In genomic region chr2:167136909-167137308, GRCm38 (mm10) we compare ENCODE assay signal across 10 mouse cellular contexts. TPM values are rescaled to one million over a fixed set of nuclear protein-coding genes. Genes with fewer than 3 reads are reported as not detected.
DNase-seq lines count a peak whose midpoint lies in the region; ATAC-seq lines count a peak whose summit lies in the region.
"Had no signal": no experiment of that assay in that cellular context is flagged by ENCODE, and none has a peak within 500 bp of the region (broad histone marks: within the 10 kb centered on the region; RNA-seq: fewer than 3 reads in every experiment).

No protein-coding gene starts in this region.

- H3K27ac ChIP-seq in hindbrain, embryonic 15.5 days (replicated peaks), result peak overlapping the region; percentile 55
- no peak overlapping the region for H3K27ac ChIP-seq in intestine, embryonic 15.5 days
- H3K27ac ChIP-seq: embryonic facial prominence, embryonic 13.5 days had no signal

- H3K4me2 ChIP-seq in hindbrain, embryonic 15.5 days, result peak overlapping the region; percentile 11; the same call in 1 of the 2 replicates
- no peak overlapping the region for H3K4me2 ChIP-seq in intestine, embryonic 15.5 days (replicated peaks)
- H3K4me2 ChIP-seq: embryonic facial prominence, embryonic 13.5 days had no signal

- H3K9ac ChIP-seq in hindbrain, embryonic 15.5 days, result 0 out of 2 replicates have a peak overlapping the region, but pooled peaks have one; percentile 2
- no peak overlapping the region for H3K9ac ChIP-seq in intestine, embryonic 15.5 days
- H3K9ac ChIP-seq: embryonic facial prominence, embryonic 13.5 days had no signal

- H3K9me3 ChIP-seq in hindbrain, embryonic 15.5 days, result no peaks in the 10 kb centered on the region
- no peaks in the 10 kb centered on the region for H3K9me3 ChIP-seq in intestine, embryonic 15.5 days
- H3K9me3 ChIP-seq: embryonic facial prominence, embryonic 13.5 days had no signal

- DNase-seq in cerebellum, postnatal 14 days, result peak; percentile 83 to 89
- DNase-seq in cerebellum, adult 9-10 months, result no peak
- DNase-seq in left cerebral cortex, postnatal 25 days (ENCODE audit: low spot score in 2 of 2), result peak; percentile 90 to 98
- DNase-seq in right cerebral cortex, postnatal 25 days, result peak; percentile 93
- no peak for DNase-seq in thymus, postnatal 14 days
- no peak for DNase-seq in gastrocnemius, adult 18-20 months (ENCODE audit: low spot score)

- intact Hi-C loops in left cerebral cortex, postnatal 25 days (cut with DNase I), result loop anchor here (2.0 to 10.0 kb wide), 2 partner anchors 14 to 48 kb away; no protein-coding TSS in a partner anchor

- peaks cover 13% of the 10 kb centered on the region for H3K4me1 ChIP-seq in hindbrain, embryonic 15.5 days (replicated peaks)
- no peaks in the 10 kb centered on the region for H3K4me1 ChIP-seq in intestine, embryonic 15.5 days (replicated peaks)
- H3K4me1 ChIP-seq: embryonic facial prominence, embryonic 13.5 days had no signal

- no peaks in the 10 kb centered on the region for H3K27me3 ChIP-seq in hindbrain, embryonic 15.5 days
- no peaks in the 10 kb centered on the region for H3K27me3 ChIP-seq in intestine, embryonic 15.5 days (replicated peaks)
- H3K27me3 ChIP-seq: embryonic facial prominence, embryonic 13.5 days had no signal

- H3K36me3 ChIP-seq in hindbrain, embryonic 15.5 days, result no peaks in the 10 kb centered on the region
- no peaks in the 10 kb centered on the region for H3K36me3 ChIP-seq in intestine, embryonic 15.5 days
- H3K36me3 ChIP-seq: embryonic facial prominence, embryonic 13.5 days had no signal

- ATAC-seq in hindbrain, embryonic 15.5 days (ENCODE audit: low FRiP score, low read depth), result peak; percentile 72
- ATAC-seq in intestine, embryonic 15.5 days, result no peak

- WGBS in hindbrain, embryonic 15.5 days, result 23% methylated on average over 14 of the region's 14 CpGs
- 75% methylated on average over 14 of the region's 14 CpGs for WGBS in intestine, embryonic 15.5 days

- no peak overlapping the region for H3K4me3 ChIP-seq in hindbrain, embryonic 15.5 days
- no peak overlapping the region for H3K4me3 ChIP-seq in intestine, embryonic 15.5 days (replicated peaks)
- H3K4me3 ChIP-seq: embryonic facial prominence, embryonic 13.5 days had no signal

RNA-seq across cellular contexts. Expression of gene Kcnb1, which starts 53.0 kb away (rescaled TPM):
- polyA plus RNA-seq in hindbrain, embryonic 15.5 days (2015; fragmentation: Nextera tagmentation; extraction: Ambion mirVana), result 3.4 and 3.8 TPM in 2 replicates
- 100 to 1,000 TPM; 192 to 207 TPM for total RNA-seq in left cerebral cortex, postnatal 25 days (2021)
- 1.1 and 1.7 TPM in 2 replicates for polyA plus RNA-seq in intestine, embryonic 15.5 days (2015; fragmentation: Nextera tagmentation; extraction: Ambion mirVana)
- 10 to 100 TPM; 22.2 to 25.8 TPM for total RNA-seq in gastrocnemius, adult 18-20 months (2021)
- polyA plus RNA-seq: C2C12 had no signal

Comparison
In these comparisons a context has a peak if more than half of its experiments do, and no peak if none do; other contexts are left out.
1. DNase-seq: peak in cerebellum, postnatal 14 days (2 of 2), left cerebral cortex, postnatal 25 days (2 of 2) and right cerebral cortex, postnatal 25 days (single experiment); none in cerebellum, adult 9-10 months (single experiment), thymus, postnatal 14 days (single experiment) and gastrocnemius, adult 18-20 months (single experiment).
2. RNA of gene Kcnb1, which starts 53.0 kb away (total RNA-seq): 192 to 207 TPM in left cerebral cortex, postnatal 25 days; 22.2 to 25.8 TPM in gastrocnemius, adult 18-20 months; every median in the first group is over 4 times any median in the second.